Mouse (Mus musculus): Measurements from ENCODE around the gene Tk1.

GRCm38 (mm10) chr11:117775540-117775939 lies 50.4 kb downstream of the Tk1 start:
- TF ChIP-seq TAL1 (IDR thresholded peaks at IDR 0.05; ENCODE audit: low read length), result no peak
- no peak for TF ChIP-seq GATA1 (IDR thresholded peaks at IDR 0.05; ENCODE audit: low read length)

Measured in erythroblast, embryonic 14.5 days (primary cell).